Mouse (Mus musculus) myocyte (in vitro differentiated cells): ENCODE measurements around the gene Klhdc4. TPM values are rescaled to one million over a fixed set of nuclear protein-coding genes. Genes with fewer than 3 reads are reported as not detected.
A peak's percentile ranks its signal among the peaks of the same experiment; 100 is the strongest.

Experiments used
- H3K27me3 ChIP-seq: one replicate; pipeline ENCODE4 v1.6.1; 2011; ENCODE audit not compliant: control insufficient read depth, insufficient read depth, insufficient read length
- H3K36me3 ChIP-seq: one replicate; pipeline ENCODE4 v1.6.1; 2011; ENCODE audit not compliant: control insufficient read depth, insufficient read depth
- H3K4me2 ChIP-seq: one replicate; pipeline ENCODE4 v1.6.1; 2011; ENCODE audit warnings: low read depth, control low read depth
- H3K4me3 ChIP-seq: one replicate; pipeline ENCODE4 v1.5.1; 2011; ENCODE audit warnings: mild to moderate bottlenecking, control low read depth, moderate library complexity
- H3K79me2 ChIP-seq: one replicate; pipeline ENCODE4 v1.6.1; 2011; ENCODE audit not compliant: control insufficient read depth, insufficient read depth
- H3ac ChIP-seq: one replicate; pipeline ENCODE4 v1.6.1; 2011; ENCODE audit not compliant: control insufficient read depth, insufficient read length
- CEBPB ChIP-seq: IDR thresholded peaks from 2 replicates; pipeline ENCODE4 v1.6.1; 2011; ENCODE audit warnings: mild to moderate bottlenecking, moderate library complexity; ENCODE audit not compliant: poor library complexity, insufficient read depth, severe bottlenecking
- E2F4 ChIP-seq: IDR thresholded peaks from one replicate; pipeline ENCODE4 v1.6.1; 2011; ENCODE audit warnings: mild to moderate bottlenecking, control low read depth, moderate library complexity; ENCODE audit not compliant: insufficient read depth
- MAX ChIP-seq: IDR thresholded peaks from one replicate; pipeline ENCODE4 v1.6.1; 2011; ENCODE audit warnings: low read depth, mild to moderate bottlenecking, control low read depth
- MYOD1 ChIP-seq, 3 experiments: IDR thresholded peaks; one replicate each; pipeline ENCODE4 v1.6.1; 2011; ENCODE audit warnings: control low read depth in 2 of 3, low read depth in 2 of 3, mild to moderate bottlenecking in 2 of 3, moderate library complexity in 1 of 3; ENCODE audit not compliant: insufficient read length in 2 of 3, control insufficient read depth in 1 of 3
- MYOG ChIP-seq, 3 experiments: IDR thresholded peaks; one replicate each; pipeline ENCODE4 v1.6.1; 2011; ENCODE audit warnings: control low read depth in 2 of 3, low read depth in 2 of 3, mild to moderate bottlenecking in 2 of 3; ENCODE audit not compliant: insufficient read length in 2 of 3, control insufficient read depth in 1 of 3, insufficient read depth in 1 of 3
- POLR2A ChIP-seq: IDR thresholded peaks from one replicate; pipeline ENCODE4 v1.6.1; 2011; ENCODE audit warnings: low read depth, mild to moderate bottlenecking, control low read depth, moderate library complexity; ENCODE audit not compliant: insufficient read length
- POLR2AphosphoS2 ChIP-seq: IDR thresholded peaks from one replicate; pipeline ENCODE4 v1.6.1; 2011; ENCODE audit warnings: low read depth, control low read depth; ENCODE audit not compliant: insufficient read length
- REST ChIP-seq: IDR thresholded peaks from one replicate; pipeline ENCODE4 v1.6.1; 2011; ENCODE audit warnings: mild to moderate bottlenecking, control low read depth, moderate library complexity; ENCODE audit not compliant: insufficient read depth, insufficient read length
- SRF ChIP-seq: IDR thresholded peaks from one replicate; pipeline ENCODE4 v1.6.1; 2011; ENCODE audit warnings: low read depth; ENCODE audit not compliant: control insufficient read depth, insufficient read length
- TCF12 ChIP-seq: IDR thresholded peaks from one replicate; pipeline ENCODE4 v1.6.1; 2011; ENCODE audit warnings: mild to moderate bottlenecking, control low read depth; ENCODE audit not compliant: poor library complexity, insufficient read depth, severe bottlenecking
- TCF3 ChIP-seq: IDR thresholded peaks from one replicate; pipeline ENCODE4 v1.6.1; 2011; ENCODE audit warnings: low read depth, control low read depth; ENCODE audit not compliant: insufficient read length
- USF1 ChIP-seq: IDR thresholded peaks from one replicate; pipeline ENCODE4 v1.6.1; 2011; ENCODE audit warnings: low read depth, mild to moderate bottlenecking, control low read depth, moderate library complexity
- polyA plus RNA-seq: library from polyadenylated mRNA; unstranded; fragments of >200 nt; fragmentation: generic; extraction: Trizol; gene quantifications from one replicate; pipeline ENCODE4 v1.2.1, GENCODE M21; 2012; ENCODE audit warnings: missing spikeins

Gene Klhdc4
- polyA plus RNA-seq, 1 experiment: 31.4 TPM

GRCm38 (mm10) chr8:121848495-121848894 is 19.1 kb upstream of the Klhdc4 start:
- TF ChIP-seq TCF12 (no peak), REST (no peak), MAX (no peak), MYOD1 (IDR thresholded peaks at IDR 0.05; ENCODE audit: control insufficient read depth in 1 of 3, insufficient read length in 2 of 3, low read depth in 2 of 3) (no peak), POLR2A (peak; percentile 33), CEBPB (peak; percentile 99), MYOG (IDR thresholded peaks at IDR 0.05; ENCODE audit: control insufficient read depth in 1 of 3, insufficient read depth in 1 of 3, insufficient read length in 2 of 3, low read depth in 2 of 3) (peak in 1 of 3 experiments; percentile 26)
- Histone ChIP-seq H3K27me3 (no peaks in the 10 kb centered on the region), H3K4me3 (no peak overlapping the region), H3K4me2 (peak overlapping the region; percentile 28), H3K79me2 (no peaks in the 10 kb centered on the region), H3ac (no peak overlapping the region), H3K36me3 (no peaks in the 10 kb centered on the region)

- Histone ChIP-seq H3K79me2 (no peaks in the 10 kb centered on the region), H3K27me3 (no peaks in the 10 kb centered on the region), H3K36me3 (no peaks in the 10 kb centered on the region), H3ac (no peak overlapping the region), H3K4me3 (no peak overlapping the region), H3K4me2 (peak overlapping the region; percentile 28)
- TF ChIP-seq USF1: no peak
- TF ChIP-seq POLR2A: no peak
- no peak for TF ChIP-seq TCF3
- no peak for TF ChIP-seq SRF
- TF ChIP-seq MYOD1 (IDR thresholded peaks at IDR 0.05; ENCODE audit: control insufficient read depth in 1 of 3, insufficient read length in 2 of 3, low read depth in 2 of 3): no peak
- TF ChIP-seq E2F4: no peak
- TF ChIP-seq REST: no peak
- no peak for TF ChIP-seq TCF12
- no peak for TF ChIP-seq MAX
- TF ChIP-seq MYOG (IDR thresholded peaks at IDR 0.05; ENCODE audit: control insufficient read depth in 1 of 3, insufficient read depth in 1 of 3, insufficient read length in 2 of 3, low read depth in 2 of 3): no peak
- no peak for TF ChIP-seq CEBPB
- TF ChIP-seq POLR2AphosphoS2: no peak
Measured at GRCm38 (mm10) chr8:121847987-121848386, 18.6 kb upstream of the Klhdc4 start.

DNA sequence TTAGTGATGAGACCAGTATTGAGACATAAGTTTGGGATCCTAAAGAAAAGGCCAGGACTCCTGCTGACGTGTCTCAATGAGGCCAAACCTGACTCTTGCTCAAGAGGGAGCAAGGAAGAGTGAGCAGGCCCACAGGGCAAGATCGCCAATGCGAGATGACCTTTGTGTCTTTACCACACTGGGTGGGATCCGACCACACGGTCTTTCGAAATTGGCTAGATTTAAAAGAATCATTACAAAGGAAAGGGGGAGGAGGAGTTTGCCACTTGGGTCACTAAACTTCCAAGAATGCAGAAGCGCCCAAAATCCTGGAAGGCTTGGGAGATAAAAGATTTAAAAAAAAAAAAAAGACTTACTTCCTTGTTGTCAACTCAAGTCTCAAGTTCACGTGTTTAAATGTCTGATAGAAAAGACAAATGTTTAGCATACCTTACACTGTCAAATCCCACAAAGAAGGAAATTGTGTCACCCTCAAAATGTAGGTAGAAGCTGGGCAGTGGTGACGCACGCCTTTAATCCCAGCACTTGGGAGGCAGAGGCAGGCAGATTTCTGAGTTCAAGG is 18.0 kb upstream of the Klhdc4 start:
- H3K4me3 ChIP-seq: no peak overlapping the region
- no peaks in the 10 kb centered on the region for H3K36me3 ChIP-seq
- no peaks in the 10 kb centered on the region for H3K79me2 ChIP-seq
- no peak overlapping the region for H3ac ChIP-seq
- no peak overlapping the region for H3K4me2 ChIP-seq
- no peaks in the 10 kb centered on the region for H3K27me3 ChIP-seq
- no peak for TF ChIP-seq MYOG (IDR thresholded peaks at IDR 0.05; ENCODE audit: control insufficient read depth in 1 of 3, insufficient read depth in 1 of 3, insufficient read length in 2 of 3, low read depth in 2 of 3)
- no peak for TF ChIP-seq TCF3
- TF ChIP-seq MAX: no peak

GRCm38 (mm10) chr8:121846815-121847214 is 17.4 kb upstream of the Klhdc4 start:
- H3K27me3 ChIP-seq: no peaks in the 10 kb centered on the region
- no peaks in the 10 kb centered on the region for H3K79me2 ChIP-seq
- TF ChIP-seq POLR2A: no peak
- no peak for TF ChIP-seq MAX
- TF ChIP-seq TCF3: no peak
- TF ChIP-seq REST: no peak
- TF ChIP-seq E2F4: no peak
- TF ChIP-seq USF1: no peak
- TF ChIP-seq MYOD1 (IDR thresholded peaks at IDR 0.05; ENCODE audit: control insufficient read depth in 1 of 3, insufficient read length in 2 of 3, low read depth in 2 of 3): no peak
- H3K4me3 ChIP-seq: no peak overlapping the region
- no peak overlapping the region for H3K4me2 ChIP-seq
- H3ac ChIP-seq: no peak overlapping the region
- H3K36me3 ChIP-seq: no peaks in the 10 kb centered on the region

- no peak overlapping the region for H3ac ChIP-seq
- no peaks in the 10 kb centered on the region for H3K79me2 ChIP-seq
- no peak for TF ChIP-seq MAX
- H3K36me3 ChIP-seq: no peaks in the 10 kb centered on the region
- no peak overlapping the region for H3K4me3 ChIP-seq
- H3K27me3 ChIP-seq: no peaks in the 10 kb centered on the region
- no peak overlapping the region for H3K4me2 ChIP-seq
Measured at GRCm38 (mm10) chr8:121844765-121845164, 15.4 kb upstream of the Klhdc4 start.
